Mouse (Mus musculus): ENCODE data around the gene Fus. TPM values are rescaled to one million over a fixed set of nuclear protein-coding genes. Genes with fewer than 3 reads are reported as not detected.
A peak's percentile ranks its signal among the peaks of the same experiment; 100 is the strongest.
"Not testable (repeated sequence)": the region's sequence is repeated elsewhere in the genome, so short reads cannot be mapped to it uniquely, and the experiment has no call there.

Fus gene
- polyA plus RNA-seq, 1 experiment from 2014 or later: 469 TPM

- H3K4me1 ChIP-seq: peaks cover 19% of the 10 kb centered on the region
- H3K27ac ChIP-seq: no peak overlapping the region
- H3K36me3 ChIP-seq: peaks cover 2% of the 10 kb centered on the region; the same call in 1 of the 2 replicates
- H3K9me3 ChIP-seq (replicated peaks): no peaks in the 10 kb centered on the region
- DNase-seq (ENCODE audit: low spot score): no peak
- 79% methylated on average over 1 of the region's 1 CpGs for WGBS
- H3K27me3 ChIP-seq (ENCODE audit: low read depth, poor library complexity, severe bottlenecking): peaks cover 20% of the 10 kb centered on the region
- no peak overlapping the region for H3K4me3 ChIP-seq
Measured at GRCm38 (mm10) chr7:128000068-128000950, 33.1 kb downstream of the Fus start.

GRCm38 (mm10) chr7:128003098-128003497 is 35.8 kb downstream of the Fus start:
- Histone ChIP-seq H3K36me3 (no peaks in the 10 kb centered on the region), H3K9me3 (replicated peaks) (no peaks in the 10 kb centered on the region), H3K27ac (no peak overlapping the region), H3K4me3 (no peak overlapping the region), H3K4me1 (peaks cover 19% of the 10 kb centered on the region), H3K27me3 (ENCODE audit: low read depth, poor library complexity, severe bottlenecking) (peaks cover 38% of the 10 kb centered on the region)
- 92% methylated on average over 6 of the region's 6 CpGs for WGBS
- DNase-seq (ENCODE audit: low spot score): no peak

- 96% methylated on average over 2 of the region's 2 CpGs for WGBS
- Histone ChIP-seq H3K27me3 (ENCODE audit: low read depth, poor library complexity, severe bottlenecking) (peaks cover 44% of the 10 kb centered on the region), H3K27ac (peak within 1 kb of the TSS; percentile 57), H3K36me3 (no peaks in the 10 kb centered on the region), H3K9me3 (replicated peaks) (no peaks in the 10 kb centered on the region), H3K4me1 (peaks cover 19% of the 10 kb centered on the region), H3K4me3 (peak within 1 kb of the TSS; percentile 30)
- no peak for DNase-seq (ENCODE audit: low spot score)
Measured at GRCm38 (mm10) chr7:128003688-128004087, 36.4 kb downstream of the Fus start, which contains the start of gene Trim72. Trim72 (plus strand) TSS chr7:128003949.

GRCm38 (mm10) chr7:128004150-128004486 is 36.9 kb downstream of the Fus start:
- WGBS: 60% methylated on average over 5 of the region's 5 CpGs
- H3K27ac ChIP-seq: peak overlapping the region; percentile 57
- H3K36me3 ChIP-seq: no peaks in the 10 kb centered on the region
- H3K9me3 ChIP-seq (replicated peaks): no peaks in the 10 kb centered on the region
- no peak for DNase-seq (ENCODE audit: low spot score)
- H3K4me1 ChIP-seq: peaks cover 19% of the 10 kb centered on the region
- peaks cover 48% of the 10 kb centered on the region for H3K27me3 ChIP-seq (ENCODE audit: low read depth, poor library complexity, severe bottlenecking)
- peak overlapping the region; percentile 30 for H3K4me3 ChIP-seq

GRCm38 (mm10) chr7:128004487-128005362 is 37.5 kb downstream of the Fus start:
- H3K4me3 ChIP-seq: peak overlapping the region; percentile 30
- H3K4me1 ChIP-seq: peaks cover 21% of the 10 kb centered on the region
- WGBS: 24% methylated on average over 35 of the region's 35 CpGs
- H3K27ac ChIP-seq: peak overlapping the region; percentile 57
- peaks cover 54% of the 10 kb centered on the region for H3K27me3 ChIP-seq (ENCODE audit: low read depth, poor library complexity, severe bottlenecking)
- H3K36me3 ChIP-seq: no peaks in the 10 kb centered on the region
- H3K9me3 ChIP-seq (replicated peaks): no peaks in the 10 kb centered on the region
- DNase-seq (ENCODE audit: low spot score): peak; percentile 67

- no peaks in the 10 kb centered on the region for H3K36me3 ChIP-seq
- 78% methylated on average over 7 of the region's 7 CpGs for WGBS
- H3K9me3 ChIP-seq (replicated peaks): no peaks in the 10 kb centered on the region
- H3K27ac ChIP-seq: no peak overlapping the region
- H3K4me3 ChIP-seq: no peak overlapping the region
- DNase-seq (ENCODE audit: low spot score): no peak
- H3K27me3 ChIP-seq (ENCODE audit: low read depth, poor library complexity, severe bottlenecking): peaks cover 67% of the 10 kb centered on the region
- peaks cover 28% of the 10 kb centered on the region for H3K4me1 ChIP-seq
Measured at GRCm38 (mm10) chr7:128006193-128006592, 38.9 kb downstream of the Fus start.

GRCm38 (mm10) chr7:128009715-128010340 is 42.6 kb downstream of the Fus start:
- Histone ChIP-seq H3K36me3 (no peaks in the 10 kb centered on the region), H3K4me1 (peaks cover 13% of the 10 kb centered on the region), H3K4me3 (peak overlapping the region; percentile 21), H3K27ac (peak overlapping the region; percentile 34; the same call in 1 of the 2 replicates), H3K9me3 (replicated peaks) (no peaks in the 10 kb centered on the region), H3K27me3 (ENCODE audit: low read depth, poor library complexity, severe bottlenecking) (peaks cover 51% of the 10 kb centered on the region)
- 44% methylated on average over 40 of the region's 40 CpGs for WGBS
- DNase-seq (ENCODE audit: low spot score): no peak

GRCm38 (mm10) chr7:128012136-128012780 is 45.0 kb downstream of the Fus start:
- Histone ChIP-seq H3K36me3 (no peaks in the 10 kb centered on the region), H3K9me3 (replicated peaks) (no peaks in the 10 kb centered on the region), H3K27me3 (ENCODE audit: low read depth, poor library complexity, severe bottlenecking) (peaks cover 37% of the 10 kb centered on the region), H3K27ac (no peak overlapping the region), H3K4me3 (no peak overlapping the region), H3K4me1 (peaks cover 9% of the 10 kb centered on the region)
- DNase-seq (ENCODE audit: low spot score): no peak
- 82% methylated on average over 13 of the region's 13 CpGs for WGBS

- Histone ChIP-seq H3K27ac (no peak overlapping the region), H3K4me1 (peaks cover 9% of the 10 kb centered on the region), H3K27me3 (ENCODE audit: low read depth, poor library complexity, severe bottlenecking) (peaks cover 29% of the 10 kb centered on the region), H3K9me3 (replicated peaks) (no peaks in the 10 kb centered on the region), H3K36me3 (no peaks in the 10 kb centered on the region), H3K4me3 (no peak overlapping the region)
- WGBS: 92% methylated on average over 13 of the region's 13 CpGs
- DNase-seq (ENCODE audit: low spot score): no peak
Measured at GRCm38 (mm10) chr7:128013116-128013515, 45.9 kb downstream of the Fus start.

GRCm38 (mm10) chr7:128016134-128016533 is 48.9 kb downstream of the Fus start:
- 91% methylated on average over 5 of the region's 5 CpGs for WGBS
- H3K27ac ChIP-seq; H3K4me3 ChIP-seq; H3K36me3 ChIP-seq; H3K4me1 ChIP-seq; H3K9me3 ChIP-seq (replicated peaks); H3K27me3 ChIP-seq (ENCODE audit: low read depth, poor library complexity, severe bottlenecking); DNase-seq (ENCODE audit: low spot score): not testable (repeated sequence)

- Histone ChIP-seq H3K4me1 (no peaks in the 10 kb centered on the region), H3K4me3 (no peak overlapping the region), H3K9me3 (replicated peaks) (no peaks in the 10 kb centered on the region), H3K27ac (no peak overlapping the region), H3K36me3 (no peaks in the 10 kb centered on the region), H3K27me3 (ENCODE audit: low read depth, poor library complexity, severe bottlenecking) (no peaks in the 10 kb centered on the region)
- 93% methylated on average over 6 of the region's 6 CpGs for WGBS
- no peak for DNase-seq (ENCODE audit: low spot score)
Measured at GRCm38 (mm10) chr7:128016650-128017049, 49.4 kb downstream of the Fus start.

GRCm38 (mm10) chr7:128018275-128018674 is 51.0 kb downstream of the Fus start:
- Histone ChIP-seq H3K4me1 (no peaks in the 10 kb centered on the region), H3K27ac (no peak overlapping the region), H3K4me3 (no peak overlapping the region), H3K27me3 (ENCODE audit: low read depth, poor library complexity, severe bottlenecking) (no peaks in the 10 kb centered on the region), H3K36me3 (no peaks in the 10 kb centered on the region), H3K9me3 (replicated peaks) (no peaks in the 10 kb centered on the region)
- DNase-seq (ENCODE audit: low spot score): no peak
- WGBS: 92% methylated on average over 3 of the region's 3 CpGs
